8 mouse cellular contexts compared by ENCODE assay signal in genomic region chr6:38736240-38736639, GRCm38 (mm10).
DNase-seq lines count a peak whose midpoint lies in the region; ATAC-seq and TF ChIP-seq lines count a peak whose summit lies in the region.

No protein-coding gene starts in this region.

- no peak overlapping the region for H3K4me3 ChIP-seq in testis, adult 2 months (ENCODE audit: control insufficient read depth, low read depth, low read length)
- H3K4me3 ChIP-seq in midbrain, embryonic 11.5 days (ENCODE audit: low read depth, low read length) = no peak overlapping the region
- H3K4me3 ChIP-seq in small intestine, adult 2 months (ENCODE audit: low read depth, low read length) = no peak overlapping the region

- peak; percentile 48; the same call in 1 of the 2 replicates for TF ChIP-seq CTCF in testis, adult 2 months (IDR thresholded peaks at IDR 0.05; ENCODE audit: control insufficient read depth, insufficient read depth, insufficient replicate concordance, low read depth, low read length)
- TF ChIP-seq CTCF in small intestine, adult 2 months (IDR thresholded peaks at IDR 0.05; ENCODE audit: extremely low read depth, insufficient read length, insufficient replicate concordance, low read depth, low read length) = peak; percentile 82; the same call in 1 of the 2 replicates

- no peaks in the 10 kb centered on the region; the same call in 1 of the 2 replicates for H3K36me3 ChIP-seq in testis, adult 2 months (ENCODE audit: control insufficient read depth, insufficient read depth, low read length)
- peaks cover 10% of the 10 kb centered on the region for H3K36me3 ChIP-seq in midbrain, embryonic 11.5 days (ENCODE audit: control insufficient read depth, insufficient read depth, low read length)
- H3K36me3 ChIP-seq in small intestine, adult 2 months (ENCODE audit: control insufficient read depth, insufficient read depth, low read length) = peaks cover 36% of the 10 kb centered on the region

- H3K27me3 ChIP-seq in testis, adult 2 months (ENCODE audit: control insufficient read depth, insufficient read depth, low read length) = no peaks in the 10 kb centered on the region
- H3K27me3 ChIP-seq in midbrain, embryonic 11.5 days (ENCODE audit: control insufficient read depth, insufficient read depth, low read length) = no peaks in the 10 kb centered on the region
- no peaks in the 10 kb centered on the region for H3K27me3 ChIP-seq in small intestine, adult 2 months (ENCODE audit: control insufficient read depth, insufficient read depth, low read length)

- H3K9ac ChIP-seq in midbrain, embryonic 11.5 days (ENCODE audit: low read length) = no peak overlapping the region

- 25% methylated on average over 4 of the region's 4 CpGs for WGBS in midbrain, embryonic 11.5 days
- 24% methylated on average over 4 of the region's 4 CpGs for WGBS in small intestine, adult 2 months

- no peak for DNase-seq in testis, postnatal 14 days (ENCODE audit: low spot score)
- DNase-seq in embryo, embryonic 9.5 days (ENCODE audit: extremely low spot score) = peak; percentile 62
- peak; percentile 61 for DNase-seq in kidney, adult 11 months
- DNase-seq in left cerebral cortex, postnatal 36 days (ENCODE audit: low spot score in 2 of 2) = peak; percentile 67 to 82
- DNase-seq in midbrain, embryonic 11.5 days (ENCODE audit: low spot score, missing footprints) = peak; percentile 96

- H3K9me3 ChIP-seq in midbrain, embryonic 11.5 days (ENCODE audit: control insufficient read depth, low read length) = no peaks in the 10 kb centered on the region

- no peak overlapping the region for H3K27ac ChIP-seq in testis, adult 2 months (ENCODE audit: control insufficient read depth, insufficient read depth, low read depth, low read length)
- no peak overlapping the region for H3K27ac ChIP-seq in midbrain, embryonic 11.5 days (ENCODE audit: low read depth, low read length)
- H3K27ac ChIP-seq in small intestine, adult 2 months (ENCODE audit: insufficient read depth, low read depth, low read length) = no peak overlapping the region

- no peak for TF ChIP-seq POLR2A in testis, adult 2 months (IDR thresholded peaks at IDR 0.05; ENCODE audit: control insufficient read depth, low read depth, low read length)
- no peak for TF ChIP-seq POLR2A in small intestine, adult 2 months (IDR thresholded peaks at IDR 0.05; ENCODE audit: low read depth, low read length)

- H3K4me2 ChIP-seq in midbrain, embryonic 11.5 days = no peak overlapping the region

- no peaks in the 10 kb centered on the region for H3K4me1 ChIP-seq in testis, adult 2 months (ENCODE audit: control insufficient read depth, insufficient read depth, low read length)
- H3K4me1 ChIP-seq in midbrain, embryonic 11.5 days (ENCODE audit: control insufficient read depth, insufficient read depth, low read length) = no peaks in the 10 kb centered on the region
- H3K4me1 ChIP-seq in small intestine, adult 2 months (ENCODE audit: control insufficient read depth, insufficient read depth, insufficient read length, low read length) = no peaks in the 10 kb centered on the region

- ATAC-seq in granulocyte monocyte progenitor cell, adult 5-6 weeks (replicated peaks; ENCODE audit: poor library complexity, severe bottlenecking) = peak; percentile 80
- peak; percentile 63; the same call in 1 of the 2 replicates for ATAC-seq in midbrain, embryonic 11.5 days (ENCODE audit: low FRiP score)

- intact Hi-C loops in left cerebral cortex, postnatal 36 days (cut with DNase I) = loop anchor here (2.0 kb wide), 3 partner anchors 141 to 331 kb away; partner anchors contain the start of gene Hipk2
